Mouse (Mus musculus): ENCODE results near the gene Zkscan7. TPM values are rescaled to one million over a fixed set of nuclear protein-coding genes. Genes with fewer than 3 reads are reported as not detected.

Gene Zkscan7
- polyA plus RNA-seq, 1 experiment from 2014 or later, result 3.9 TPM

GRCm38 (mm10) chr9:122872595-122872994 is 12.9 kb upstream of the Zkscan7 start:
- no peaks in the 10 kb centered on the region for H3K4me1 ChIP-seq (ENCODE audit: control insufficient read depth, insufficient read depth, low read depth, low read length)
- H3K9me3 ChIP-seq (ENCODE audit: control insufficient read depth, low read length), result no peaks in the 10 kb centered on the region
- WGBS, result 88% methylated on average over 4 of the region's 4 CpGs
- 0 out of 2 replicates have a peak, but pooled peaks cover 2% of the 10 kb centered on the region for H3K27me3 ChIP-seq (replicated peaks; ENCODE audit: control insufficient read depth, insufficient read depth, low read length)
- H3K4me2 ChIP-seq (ENCODE audit: low read length), result no peak overlapping the region
- no peak overlapping the region for H3K4me3 ChIP-seq (ENCODE audit: low read length)
- no peaks in the 10 kb centered on the region for H3K36me3 ChIP-seq (ENCODE audit: control insufficient read depth, insufficient read depth, low read length)
- H3K9ac ChIP-seq (ENCODE audit: low read depth, low read length), result no peak overlapping the region
- no peak for ATAC-seq
- H3K27ac ChIP-seq (ENCODE audit: low read depth, low read length), result no peak overlapping the region

GRCm38 (mm10) chr9:122874653-122875052 is 10.8 kb upstream of the Zkscan7 start:
- H3K4me1 ChIP-seq (ENCODE audit: control insufficient read depth, insufficient read depth, low read depth, low read length), result no peaks in the 10 kb centered on the region
- H3K27me3 ChIP-seq (replicated peaks; ENCODE audit: control insufficient read depth, insufficient read depth, low read length), result no peaks in the 10 kb centered on the region
- no peak overlapping the region for H3K27ac ChIP-seq (ENCODE audit: low read depth, low read length)
- no peaks in the 10 kb centered on the region for H3K36me3 ChIP-seq (ENCODE audit: control insufficient read depth, insufficient read depth, low read length)
- no peaks in the 10 kb centered on the region for H3K9me3 ChIP-seq (ENCODE audit: control insufficient read depth, low read length)
- H3K9ac ChIP-seq (ENCODE audit: low read depth, low read length), result no peak overlapping the region
- ATAC-seq, result no peak
- H3K4me2 ChIP-seq (ENCODE audit: low read length), result no peak overlapping the region
- WGBS, result 50% methylated on average over 1 of the region's 1 CpGs
- H3K4me3 ChIP-seq (ENCODE audit: low read length), result no peak overlapping the region

GRCm38 (mm10) chr9:122875145-122875544 is 10.3 kb upstream of the Zkscan7 start:
- 96% methylated on average over 2 of the region's 2 CpGs for WGBS
- Histone ChIP-seq H3K27me3 (replicated peaks; ENCODE audit: control insufficient read depth, insufficient read depth, low read length) (no peaks in the 10 kb centered on the region), H3K27ac (ENCODE audit: low read depth, low read length) (no peak overlapping the region), H3K4me3 (ENCODE audit: low read length) (no peak overlapping the region), H3K36me3 (ENCODE audit: control insufficient read depth, insufficient read depth, low read length) (no peaks in the 10 kb centered on the region), H3K4me1 (ENCODE audit: control insufficient read depth, insufficient read depth, low read depth, low read length) (no peaks in the 10 kb centered on the region), H3K4me2 (ENCODE audit: low read length) (no peak overlapping the region), H3K9me3 (ENCODE audit: control insufficient read depth, low read length) (no peaks in the 10 kb centered on the region), H3K9ac (ENCODE audit: low read depth, low read length) (no peak overlapping the region)
- no peak for ATAC-seq

- no peaks in the 10 kb centered on the region for H3K27me3 ChIP-seq (replicated peaks; ENCODE audit: control insufficient read depth, insufficient read depth, low read length)
- peak overlapping the region; percentile 53 for H3K27ac ChIP-seq (ENCODE audit: low read depth, low read length)
- peak overlapping the region; percentile 81 for H3K9ac ChIP-seq (ENCODE audit: low read depth, low read length)
- H3K4me2 ChIP-seq (ENCODE audit: low read length), result peak overlapping the region; percentile 89
- peak; percentile 96 for ATAC-seq
- H3K4me1 ChIP-seq (ENCODE audit: control insufficient read depth, insufficient read depth, low read depth, low read length), result peaks cover 8% of the 10 kb centered on the region
- no peaks in the 10 kb centered on the region; the same call in 1 of the 2 replicates for H3K9me3 ChIP-seq (ENCODE audit: control insufficient read depth, low read length)
- H3K4me3 ChIP-seq (ENCODE audit: low read length), result peak overlapping the region; percentile 64
- WGBS, result 7% methylated on average over 54 of the region's 54 CpGs
- H3K36me3 ChIP-seq (ENCODE audit: control insufficient read depth, insufficient read depth, low read length), result peaks cover 2% of the 10 kb centered on the region; the same call in 1 of the 2 replicates
Observed at GRCm38 (mm10) chr9:122886372-122887179, 1.1 kb downstream of the Zkscan7 start.

GRCm38 (mm10) chr9:122901047-122901446 is 15.6 kb downstream of the Zkscan7 start:
- 94% methylated on average over 2 of the region's 2 CpGs for WGBS
- Histone ChIP-seq H3K36me3 (ENCODE audit: control insufficient read depth, insufficient read depth, low read length) (peaks cover 6% of the 10 kb centered on the region), H3K9me3 (ENCODE audit: control insufficient read depth, low read length) (peaks cover under 1% of the 10 kb centered on the region), H3K4me2 (ENCODE audit: low read length) (no peak overlapping the region), H3K27ac (ENCODE audit: low read depth, low read length) (no peak overlapping the region), H3K4me1 (ENCODE audit: control insufficient read depth, insufficient read depth, low read depth, low read length) (peaks cover 12% of the 10 kb centered on the region), H3K4me3 (ENCODE audit: low read length) (no peak overlapping the region), H3K27me3 (replicated peaks; ENCODE audit: control insufficient read depth, insufficient read depth, low read length) (no peaks in the 10 kb centered on the region), H3K9ac (ENCODE audit: low read depth, low read length) (no peak overlapping the region)
- ATAC-seq, result no peak

- peak; percentile 99 for ATAC-seq
Observed at GRCm38 (mm10) chr9:122902717-122903535, 17.4 kb downstream of the Zkscan7 start.

GRCm38 (mm10) chr9:122922436-122922835 is 37.0 kb downstream of the Zkscan7 start:
- WGBS, result 27% methylated on average over 3 of the region's 3 CpGs
- Histone ChIP-seq H3K9me3 (ENCODE audit: control insufficient read depth, low read length) (no peaks in the 10 kb centered on the region), H3K9ac (ENCODE audit: low read depth, low read length) (peak overlapping the region; percentile 90), H3K4me1 (ENCODE audit: control insufficient read depth, insufficient read depth, low read depth, low read length) (peaks cover 3% of the 10 kb centered on the region), H3K27me3 (replicated peaks; ENCODE audit: control insufficient read depth, insufficient read depth, low read length) (peaks cover 2% of the 10 kb centered on the region; the same call in 1 of the 2 replicates), H3K4me3 (ENCODE audit: low read length) (peak overlapping the region; percentile 75), H3K27ac (ENCODE audit: low read depth, low read length) (no peak overlapping the region), H3K4me2 (ENCODE audit: low read length) (peak overlapping the region; percentile 63), H3K36me3 (ENCODE audit: control insufficient read depth, insufficient read depth, low read length) (peaks cover 23% of the 10 kb centered on the region)
- ATAC-seq, result no peak

More at GRCm38 (mm10) chr9:122902717-122903535, 17.4 kb downstream of the Zkscan7 start:
- Histone ChIP-seq H3K9me3 (ENCODE audit: control insufficient read depth, low read length) (no peaks in the 10 kb centered on the region), H3K4me3 (ENCODE audit: low read length) (peak overlapping the region; percentile 55), H3K36me3 (ENCODE audit: control insufficient read depth, insufficient read depth, low read length) (peaks cover 10% of the 10 kb centered on the region), H3K27ac (ENCODE audit: low read depth, low read length) (peak overlapping the region; percentile 20; the same call in 1 of the 2 replicates), H3K4me2 (ENCODE audit: low read length) (peak overlapping the region; percentile 70), H3K27me3 (replicated peaks; ENCODE audit: control insufficient read depth, insufficient read depth, low read length) (no peaks in the 10 kb centered on the region), H3K9ac (ENCODE audit: low read depth, low read length) (peak overlapping the region; percentile 75), H3K4me1 (ENCODE audit: control insufficient read depth, insufficient read depth, low read depth, low read length) (peaks cover 12% of the 10 kb centered on the region)
- 13% methylated on average over 32 of the region's 32 CpGs for WGBS

- no peaks in the 10 kb centered on the region; the same call in 1 of the 2 replicates for H3K27me3 ChIP-seq (replicated peaks; ENCODE audit: control insufficient read depth, insufficient read depth, low read length)
- peak within 1 kb of the TSS; percentile 63 for H3K4me2 ChIP-seq (ENCODE audit: low read length)
- WGBS, result under 1% methylated on average over 43 of the region's 43 CpGs
- H3K4me3 ChIP-seq (ENCODE audit: low read length), result peak within 1 kb of the TSS; percentile 75
- peaks cover 3% of the 10 kb centered on the region for H3K4me1 ChIP-seq (ENCODE audit: control insufficient read depth, insufficient read depth, low read depth, low read length)
- ATAC-seq, result peak; percentile 99
- no peaks in the 10 kb centered on the region for H3K9me3 ChIP-seq (ENCODE audit: control insufficient read depth, low read length)
- peak within 1 kb of the TSS; percentile 90 for H3K9ac ChIP-seq (ENCODE audit: low read depth, low read length)
- peak within 1 kb of the TSS; percentile 84 for H3K27ac ChIP-seq (ENCODE audit: low read depth, low read length)
- peaks cover 28% of the 10 kb centered on the region for H3K36me3 ChIP-seq (ENCODE audit: control insufficient read depth, insufficient read depth, low read length)
Observed at GRCm38 (mm10) chr9:122922936-122923381, 37.5 kb downstream of the Zkscan7 start, which contains the start of gene Zfp105. Gene Zfp105 (plus strand): TSS chr9:122923072.

- Histone ChIP-seq H3K36me3 (ENCODE audit: control insufficient read depth, insufficient read depth, low read length) (peaks cover 60% of the 10 kb centered on the region), H3K4me3 (ENCODE audit: low read length) (no peak overlapping the region)
Observed at GRCm38 (mm10) chr9:122928915-122929314, 43.4 kb downstream of the Zkscan7 start.

More at GRCm38 (mm10) chr9:122928915-122929314, 43.4 kb downstream of the Zkscan7 start:
- no peak for ATAC-seq
- Histone ChIP-seq H3K9me3 (ENCODE audit: control insufficient read depth, low read length) (no peaks in the 10 kb centered on the region), H3K4me2 (ENCODE audit: low read length) (no peak overlapping the region), H3K27me3 (replicated peaks; ENCODE audit: control insufficient read depth, insufficient read depth, low read length) (no peaks in the 10 kb centered on the region), H3K27ac (ENCODE audit: low read depth, low read length) (no peak overlapping the region), H3K4me1 (ENCODE audit: control insufficient read depth, insufficient read depth, low read depth, low read length) (peaks cover under 1% of the 10 kb centered on the region), H3K9ac (ENCODE audit: low read depth, low read length) (no peak overlapping the region)
- 94% methylated on average over 3 of the region's 3 CpGs for WGBS
